Mouse (Mus musculus): ENCODE results near the gene Necap1. TPM values are rescaled to one million over a fixed set of nuclear protein-coding genes. Genes with fewer than 3 reads are reported as not detected.

The Necap1 gene
- polyA plus RNA-seq, 1 experiment: 174 TPM

- no peak for TF ChIP-seq POLR2A (IDR thresholded peaks at IDR 0.05; ENCODE audit: borderline replicate concordance, insufficient read depth, low read length)
- TF ChIP-seq CTCF (IDR thresholded peaks at IDR 0.05; ENCODE audit: borderline replicate concordance, insufficient read depth, low read depth, low read length): no peak
- H3K27ac ChIP-seq (ENCODE audit: insufficient read depth, low read length): no peak overlapping the region
- H3K27me3 ChIP-seq (ENCODE audit: control insufficient read depth, insufficient read depth, low read length): no peaks in the 10 kb centered on the region
- DNase-seq: no peak
- H3K4me1 ChIP-seq (ENCODE audit: control insufficient read depth, insufficient read depth, low read length): no peaks in the 10 kb centered on the region
- no peak overlapping the region for H3K4me3 ChIP-seq (replicated peaks; ENCODE audit: insufficient read depth, low read depth, low read length)
- WGBS: 81% methylated on average over 5 of the region's 5 CpGs
These were observed 36.7 kb upstream of the Necap1 start for GRCm38 (mm10) chr6:122837539-122837938.

- no peaks in the 10 kb centered on the region for H3K4me1 ChIP-seq (ENCODE audit: control insufficient read depth, insufficient read depth, low read length)
- DNase-seq: no peak
- TF ChIP-seq CTCF (IDR thresholded peaks at IDR 0.05; ENCODE audit: borderline replicate concordance, insufficient read depth, low read depth, low read length): no peak
- no peak for TF ChIP-seq POLR2A (IDR thresholded peaks at IDR 0.05; ENCODE audit: borderline replicate concordance, insufficient read depth, low read length)
- 84% methylated on average over 6 of the region's 6 CpGs for WGBS
- no peaks in the 10 kb centered on the region for H3K27me3 ChIP-seq (ENCODE audit: control insufficient read depth, insufficient read depth, low read length)
- no peak overlapping the region for H3K27ac ChIP-seq (ENCODE audit: insufficient read depth, low read length)
- no peak overlapping the region for H3K4me3 ChIP-seq (replicated peaks; ENCODE audit: insufficient read depth, low read depth, low read length)
These were observed 30.5 kb upstream of the Necap1 start for GRCm38 (mm10) chr6:122843759-122844158.

- no peak overlapping the region for H3K27ac ChIP-seq (ENCODE audit: insufficient read depth, low read length)
- H3K27me3 ChIP-seq (ENCODE audit: control insufficient read depth, insufficient read depth, low read length): no peaks in the 10 kb centered on the region
- DNase-seq: no peak
- H3K4me3 ChIP-seq (replicated peaks; ENCODE audit: insufficient read depth, low read depth, low read length): no peak overlapping the region
- TF ChIP-seq CTCF (IDR thresholded peaks at IDR 0.05; ENCODE audit: borderline replicate concordance, insufficient read depth, low read depth, low read length): no peak
- TF ChIP-seq POLR2A (IDR thresholded peaks at IDR 0.05; ENCODE audit: borderline replicate concordance, insufficient read depth, low read length): no peak
- 69% methylated on average over 2 of the region's 2 CpGs for WGBS
- H3K4me1 ChIP-seq (ENCODE audit: control insufficient read depth, insufficient read depth, low read length): no peaks in the 10 kb centered on the region
These were observed 21.6 kb upstream of the Necap1 start for GRCm38 (mm10) chr6:122852696-122853095.

- TF ChIP-seq POLR2A (IDR thresholded peaks at IDR 0.05; ENCODE audit: borderline replicate concordance, insufficient read depth, low read length): no peak
- TF ChIP-seq CTCF (IDR thresholded peaks at IDR 0.05; ENCODE audit: borderline replicate concordance, insufficient read depth, low read depth, low read length): no peak
- Histone ChIP-seq H3K27ac (ENCODE audit: insufficient read depth, low read length) (no peak overlapping the region), H3K27me3 (ENCODE audit: control insufficient read depth, insufficient read depth, low read length) (no peaks in the 10 kb centered on the region), H3K4me1 (ENCODE audit: control insufficient read depth, insufficient read depth, low read length) (no peaks in the 10 kb centered on the region), H3K4me3 (replicated peaks; ENCODE audit: insufficient read depth, low read depth, low read length) (no peak overlapping the region)
- 86% methylated on average over 12 of the region's 12 CpGs for WGBS
- DNase-seq: no peak
These were observed 19.7 kb upstream of the Necap1 start for GRCm38 (mm10) chr6:122854552-122854951.

- no peak within 1 kb of the TSS for H3K4me3 ChIP-seq (replicated peaks; ENCODE audit: insufficient read depth, low read depth, low read length)
- WGBS: 82% methylated on average over 7 of the region's 7 CpGs
- H3K27me3 ChIP-seq (ENCODE audit: control insufficient read depth, insufficient read depth, low read length): no peaks in the 10 kb centered on the region
- no peak for DNase-seq
- no peak for TF ChIP-seq CTCF (IDR thresholded peaks at IDR 0.05; ENCODE audit: borderline replicate concordance, insufficient read depth, low read depth, low read length)
- TF ChIP-seq POLR2A (IDR thresholded peaks at IDR 0.05; ENCODE audit: borderline replicate concordance, insufficient read depth, low read length): no peak
- H3K27ac ChIP-seq (ENCODE audit: insufficient read depth, low read length): no peak within 1 kb of the TSS
- no peaks in the 10 kb centered on the region for H3K4me1 ChIP-seq (ENCODE audit: control insufficient read depth, insufficient read depth, low read length)
These were observed 18.3 kb upstream of the Necap1 start, which contains the start of gene C3ar1 for GRCm38 (mm10) chr6:122855955-122856354. Gene C3ar1, minus strand, starts transcription at chr6:122856161.

GRCm38 (mm10) chr6:122862434-122862833, 11.8 kb upstream of the Necap1 start:
- WGBS: 84% methylated on average over 6 of the region's 6 CpGs
- Histone ChIP-seq H3K4me1 (ENCODE audit: control insufficient read depth, insufficient read depth, low read length) (no peaks in the 10 kb centered on the region), H3K27me3 (ENCODE audit: control insufficient read depth, insufficient read depth, low read length) (no peaks in the 10 kb centered on the region), H3K4me3 (replicated peaks; ENCODE audit: insufficient read depth, low read depth, low read length) (no peak overlapping the region), H3K27ac (ENCODE audit: insufficient read depth, low read length) (no peak overlapping the region)
- no peak for DNase-seq
- no peak for TF ChIP-seq CTCF (IDR thresholded peaks at IDR 0.05; ENCODE audit: borderline replicate concordance, insufficient read depth, low read depth, low read length)
- TF ChIP-seq POLR2A (IDR thresholded peaks at IDR 0.05; ENCODE audit: borderline replicate concordance, insufficient read depth, low read length): no peak

GRCm38 (mm10) chr6:122862871-122863270, 11.4 kb upstream of the Necap1 start:
- DNase-seq: no peak
- no peak for TF ChIP-seq POLR2A (IDR thresholded peaks at IDR 0.05; ENCODE audit: borderline replicate concordance, insufficient read depth, low read length)
- TF ChIP-seq CTCF (IDR thresholded peaks at IDR 0.05; ENCODE audit: borderline replicate concordance, insufficient read depth, low read depth, low read length): no peak
- no peaks in the 10 kb centered on the region for H3K27me3 ChIP-seq (ENCODE audit: control insufficient read depth, insufficient read depth, low read length)
- no peaks in the 10 kb centered on the region for H3K4me1 ChIP-seq (ENCODE audit: control insufficient read depth, insufficient read depth, low read length)
- WGBS: 90% methylated on average over 1 of the region's 1 CpGs
- no peak overlapping the region for H3K27ac ChIP-seq (ENCODE audit: insufficient read depth, low read length)
- no peak overlapping the region for H3K4me3 ChIP-seq (replicated peaks; ENCODE audit: insufficient read depth, low read depth, low read length)

- H3K27ac ChIP-seq (ENCODE audit: insufficient read depth, low read length): no peak overlapping the region
- no peak for DNase-seq
- WGBS: 58% methylated on average over 4 of the region's 4 CpGs
- TF ChIP-seq CTCF (IDR thresholded peaks at IDR 0.05; ENCODE audit: borderline replicate concordance, insufficient read depth, low read depth, low read length) (no peak), POLR2A (IDR thresholded peaks at IDR 0.05; ENCODE audit: borderline replicate concordance, insufficient read depth, low read length) (no peak)
- no peaks in the 10 kb centered on the region for H3K27me3 ChIP-seq (ENCODE audit: control insufficient read depth, insufficient read depth, low read length)
- no peaks in the 10 kb centered on the region for H3K4me1 ChIP-seq (ENCODE audit: control insufficient read depth, insufficient read depth, low read length)
- no peak overlapping the region for H3K4me3 ChIP-seq (replicated peaks; ENCODE audit: insufficient read depth, low read depth, low read length)
These were observed 6.4 kb upstream of the Necap1 start for GRCm38 (mm10) chr6:122867914-122868313.

All from cerebellum, adult 2 months (tissue).